Mouse (Mus musculus): Measurements from ENCODE around the gene Jazf1.

DNA sequence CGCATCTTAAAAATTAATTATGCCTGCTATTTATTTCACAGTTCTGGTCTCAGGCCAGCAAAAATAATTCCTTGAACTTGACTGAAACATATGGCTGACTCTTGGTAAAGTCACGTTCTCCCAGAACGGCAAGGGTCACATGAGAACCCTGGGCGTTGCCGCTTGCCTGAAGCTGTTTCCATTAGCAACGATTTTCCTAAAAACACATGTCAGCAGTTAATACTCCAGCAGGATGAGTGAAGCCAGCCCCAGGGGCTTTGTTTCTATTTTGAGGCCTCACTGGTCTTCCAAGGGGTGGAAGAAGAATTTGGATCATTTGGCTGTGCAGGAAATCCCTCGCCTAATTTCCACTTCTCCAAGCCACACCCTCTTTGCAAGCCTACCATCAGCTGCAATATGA is 206.5 kb downstream of the Jazf1 start:
- TF ChIP-seq CTCF (IDR thresholded peaks at IDR 0.05; ENCODE audit: borderline replicate concordance, insufficient read depth, low read length) (no peak), POLR2A (IDR thresholded peaks at IDR 0.05; ENCODE audit: low read depth, low read length) (no peak)

Measured in embryonic fibroblast, embryonic 13.5 days (primary cell).